Mouse (Mus musculus): ENCODE data around the gene Lefty2.
"Not testable (repeated sequence)": the region's sequence is repeated elsewhere in the genome, so short reads cannot be mapped to it uniquely, and the experiment has no call there.

Gene Lefty2

GRCm38 (mm10) chr1:180936610-180937398 is 43.9 kb downstream of the Lefty2 start:
- DNase-seq, result peak; percentile 49 to 70

- DNase-seq, result not testable (repeated sequence)
These were observed 44.7 kb downstream of the Lefty2 start for GRCm38 (mm10) chr1:180937631-180938030.

GRCm38 (mm10) chr1:180938781-180939180 is 45.9 kb downstream of the Lefty2 start:
- DNase-seq, result not testable (repeated sequence)

- DNase-seq, result no peak
These were observed 48.0 kb downstream of the Lefty2 start for GRCm38 (mm10) chr1:180940776-180941460.

- DNase-seq, result no peak
These were observed 48.8 kb downstream of the Lefty2 start for GRCm38 (mm10) chr1:180941726-180942125.

GRCm38 (mm10) chr1:180942166-180943031 is 49.5 kb downstream of the Lefty2 start, which contains the start of gene Tmem63a:
Gene Tmem63a, plus strand, starts transcription at chr1:180942344.
- DNase-seq, result peak; percentile 83 to 90

GRCm38 (mm10) chr1:180943032-180943644 is 50.2 kb downstream of the Lefty2 start:
- no peak for DNase-seq

- DNase-seq, result no peak
These were observed 51.0 kb downstream of the Lefty2 start for GRCm38 (mm10) chr1:180943896-180944295.

- no peak for DNase-seq
These were observed 51.6 kb downstream of the Lefty2 start for GRCm38 (mm10) chr1:180944553-180944952.

GRCm38 (mm10) chr1:180945001-180945980 is 52.4 kb downstream of the Lefty2 start:
- peak; percentile 69 to 78 for DNase-seq

GRCm38 (mm10) chr1:180946448-180946847 is 53.5 kb downstream of the Lefty2 start:
- no peak for DNase-seq
